ENCODE assay signal across 22 mouse cellular contexts in the genomic region with DNA sequence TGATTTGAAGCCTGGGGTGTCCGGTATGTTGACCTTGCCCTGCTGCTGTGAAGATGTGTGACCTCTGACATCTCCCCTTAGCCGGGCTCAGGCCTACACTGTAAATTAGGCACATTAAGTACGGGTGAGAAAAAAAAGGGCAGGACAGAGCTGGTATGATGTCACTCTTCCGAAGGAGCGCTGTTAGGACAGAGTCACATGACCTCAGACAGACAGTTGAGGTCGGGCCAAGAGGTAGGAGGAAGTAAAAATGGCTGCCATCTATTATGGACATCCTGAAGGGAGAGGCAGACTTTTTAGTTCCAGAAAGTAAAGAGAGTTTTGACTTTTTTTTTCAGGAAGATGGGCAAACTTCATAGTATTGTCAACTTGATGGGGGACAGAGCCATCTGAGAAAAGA.
DNase-seq lines count a peak whose midpoint lies in the region; ATAC-seq and TF ChIP-seq lines count a peak whose summit lies in the region.
"Had no signal": no experiment of that assay in that cellular context is flagged by ENCODE, and none has a peak within 500 bp of the region (broad histone marks: within the 10 kb centered on the region; RNA-seq: fewer than 3 reads in every experiment).

No protein-coding gene starts in this region.

- no peaks in the 10 kb centered on the region for H3K9me3 ChIP-seq in midbrain, embryonic 14.5 days (ENCODE audit: control insufficient read depth, low read length)
- H3K9me3 ChIP-seq in midbrain, embryonic 15.5 days, result no peaks in the 10 kb centered on the region
- no peaks in the 10 kb centered on the region for H3K9me3 ChIP-seq in hindbrain, postnatal 0 days (ENCODE audit: low read length)
- H3K9me3 ChIP-seq: embryonic facial prominence, embryonic 13.5 days; forebrain, embryonic 13.5 days; heart, embryonic 13.5 days; intestine, embryonic 15.5 days had no signal

- TF ChIP-seq CTCF in hindbrain, postnatal 0 days (IDR thresholded peaks at IDR 0.05; ENCODE audit: low read depth), result no peak

- H3K4me3 ChIP-seq in midbrain, embryonic 14.5 days (replicated peaks; ENCODE audit: low read depth, low read length), result no peak overlapping the region
- H3K4me3 ChIP-seq in midbrain, embryonic 15.5 days, result no peak overlapping the region
- H3K4me3 ChIP-seq in hindbrain, postnatal 0 days (ENCODE audit: low read length), result no peak overlapping the region
- H3K4me3 ChIP-seq: embryonic facial prominence, embryonic 13.5 days; forebrain, embryonic 13.5 days; gastrocnemius, adult 2 months; heart, embryonic 13.5 days; intestine, embryonic 15.5 days had no signal

- peaks cover 2% of the 10 kb centered on the region; the same call in 1 of the 2 replicates for H3K36me3 ChIP-seq in midbrain, embryonic 14.5 days (ENCODE audit: control insufficient read depth, insufficient read depth, low read length)
- no peaks in the 10 kb centered on the region for H3K36me3 ChIP-seq in midbrain, embryonic 15.5 days (replicated peaks)
- no peaks in the 10 kb centered on the region for H3K36me3 ChIP-seq in hindbrain, postnatal 0 days (ENCODE audit: insufficient read depth, low read length)
- H3K36me3 ChIP-seq: embryonic facial prominence, embryonic 13.5 days; heart, embryonic 13.5 days; intestine, embryonic 15.5 days had no signal

- no peak overlapping the region for H3K4me2 ChIP-seq in midbrain, embryonic 14.5 days (ENCODE audit: low read length)
- no peak overlapping the region for H3K4me2 ChIP-seq in midbrain, embryonic 15.5 days
- no peak overlapping the region for H3K4me2 ChIP-seq in hindbrain, postnatal 0 days (ENCODE audit: low read depth, low read length)
- H3K4me2 ChIP-seq: embryonic facial prominence, embryonic 13.5 days; forebrain, embryonic 13.5 days; heart, embryonic 13.5 days; intestine, embryonic 15.5 days had no signal

- no peak for DNase-seq in midbrain, embryonic 14.5 days
- DNase-seq in R1 (ENCODE audit: low read depth, low spot score), result peak; percentile 49
- DNase-seq in hindbrain, postnatal 0 days (ENCODE audit: low spot score), result no peak
- DNase-seq in embryo, embryonic 11 days, result no peak
- no peak for DNase-seq in thymus, postnatal 36 days
- no peak for DNase-seq in heart, adult 11 months
- DNase-seq: adrenal gland, postnatal 14 days; B cell, adult 2 months; cerebellum, adult 11-12 months; cerebellum, adult 9-10 months; cerebellum, postnatal 25 days; gastrocnemius, adult 2 months; gastrocnemius, postnatal 25 days; heart, postnatal 36 days; kidney, adult 18-20 months had no signal

- 86% methylated on average over 6 of the region's 6 CpGs for WGBS in midbrain, embryonic 14.5 days
- WGBS in midbrain, embryonic 15.5 days, result 83% methylated on average over 6 of the region's 6 CpGs
- 71% methylated on average over 6 of the region's 6 CpGs for WGBS in hindbrain, postnatal 0 days

- peak overlapping the region; percentile 32; the same call in 1 of the 2 replicates for H3K27ac ChIP-seq in midbrain, embryonic 14.5 days (replicated peaks; ENCODE audit: low read depth, low read length)
- H3K27ac ChIP-seq in midbrain, embryonic 15.5 days, result no peak overlapping the region
- H3K27ac ChIP-seq in hindbrain, postnatal 0 days, result 0 out of 2 replicates have a peak overlapping the region, but pooled peaks have one; percentile 17
- H3K27ac ChIP-seq: embryonic facial prominence, embryonic 13.5 days; forebrain, embryonic 13.5 days; gastrocnemius, adult 2 months; heart, embryonic 13.5 days; intestine, embryonic 15.5 days had no signal

- no peak for ATAC-seq in midbrain, embryonic 14.5 days (ENCODE audit: low FRiP score, low TSS enrichment)
- no peak for ATAC-seq in midbrain, embryonic 15.5 days (replicated peaks)
- ATAC-seq in hindbrain, postnatal 0 days, result no peak
- ATAC-seq: CD4-positive, CD25-positive, alpha-beta regulatory T cell, adult 4 months; forebrain, embryonic 13.5 days; intestine, embryonic 15.5 days; Patski had no signal

- no peak overlapping the region for H3K9ac ChIP-seq in midbrain, embryonic 14.5 days (replicated peaks; ENCODE audit: low read length)
- no peak overlapping the region for H3K9ac ChIP-seq in midbrain, embryonic 15.5 days
- no peak overlapping the region for H3K9ac ChIP-seq in hindbrain, postnatal 0 days (replicated peaks; ENCODE audit: low read length)
- H3K9ac ChIP-seq: embryonic facial prominence, embryonic 13.5 days; forebrain, embryonic 13.5 days; heart, embryonic 13.5 days; intestine, embryonic 15.5 days had no signal

- peaks cover 17% of the 10 kb centered on the region for H3K4me1 ChIP-seq in midbrain, embryonic 14.5 days (ENCODE audit: control insufficient read depth, insufficient read depth, low read length)
- H3K4me1 ChIP-seq in midbrain, embryonic 15.5 days, result peaks cover 28% of the 10 kb centered on the region
- 0 out of 2 replicates have a peak, but pooled peaks cover 6% of the 10 kb centered on the region for H3K4me1 ChIP-seq in hindbrain, postnatal 0 days (ENCODE audit: insufficient read depth, low read length)

- no peaks in the 10 kb centered on the region for H3K27me3 ChIP-seq in midbrain, embryonic 14.5 days (ENCODE audit: control insufficient read depth, insufficient read depth, low read length)
- no peaks in the 10 kb centered on the region for H3K27me3 ChIP-seq in midbrain, embryonic 15.5 days (replicated peaks)
- H3K27me3 ChIP-seq in hindbrain, postnatal 0 days (ENCODE audit: insufficient read depth, low read length), result no peaks in the 10 kb centered on the region
